Mouse (Mus musculus): ENCODE measurements around the gene Olfr692. TPM values are rescaled to one million over a fixed set of nuclear protein-coding genes. Genes with fewer than 3 reads are reported as not detected.

The Olfr692 gene
- total and polyA plus RNA-seq, 3 experiments, result not detected

GRCm38 (mm10) chr7:105367268-105367667 is 762 bp upstream of the Olfr692 start:
- dilution Hi-C loops (cut with MboI; ENCODE audit: extremely low pct_ligation_motif_present, extremely low pct_unique_long_range_greater_than_20kb, low sequenced_read_pairs), result no loop called here
- Histone ChIP-seq H3K9me3 (replicated peaks; ENCODE audit: low read length) (no peaks in the 10 kb centered on the region), H3K4me3 (replicated peaks in 1 of 3; ENCODE audit: low read depth in 2 of 3, low read length in 2 of 3, poor library complexity in 1 of 3) (no peak overlapping the region), H3K79me2 (replicated peaks; ENCODE audit: control insufficient read depth, extremely low read depth, insufficient read depth, poor library complexity, severe bottlenecking) (no peaks in the 10 kb centered on the region), H3K27ac (ENCODE audit: insufficient read depth, low read depth) (no peak overlapping the region), H3K27me3 (replicated peaks) (no peaks in the 10 kb centered on the region), H3K4me2 (ENCODE audit: insufficient read depth, low read depth, poor library complexity, severe bottlenecking) (no peak overlapping the region), H3K36me3 (replicated peaks in 1 of 2; ENCODE audit: control insufficient read depth in 1 of 2, insufficient read depth in 1 of 2, low read length in 1 of 2) (no peaks in the 10 kb centered on the region), H3K9ac (ENCODE audit: insufficient read depth, low read depth) (no peak overlapping the region), H3K4me1 (ENCODE audit: control insufficient read depth in 1 of 2, insufficient read depth in 2 of 2) (no peaks in the 10 kb centered on the region)
- DNase-seq (ENCODE audit: extremely low read depth), result no peak
- TF ChIP-seq ELF1 (IDR thresholded peaks at IDR 0.05; ENCODE audit: low read depth, low read length), result no peak
- TF ChIP-seq JUND (conservative IDR thresholded peaks at IDR 0.05; ENCODE audit: low read depth, low read length), result no peak
- TF ChIP-seq MYC (IDR thresholded peaks at IDR 0.05; ENCODE audit: low read depth, low read length), result no peak
- TF ChIP-seq USF2 (conservative IDR thresholded peaks at IDR 0.05; ENCODE audit: low read depth, low read length), result no peak
- no peak for TF ChIP-seq ZC3H11A (IDR thresholded peaks at IDR 0.05; ENCODE audit: low read depth, low read length)
- no peak for TF ChIP-seq KAT2A (IDR thresholded peaks at IDR 0.05; ENCODE audit: insufficient replicate concordance, low read length)
- in situ Hi-C loops (cut with MboI; ENCODE audit: low pct_ligation_motif_present, low pct_unique_long_range_greater_than_20kb, low sequenced_read_pairs), result no loop called here

GRCm38 (mm10) chr7:105368521-105368920 is 491 bp downstream of the Olfr692 start:
- H3K79me2 ChIP-seq (replicated peaks; ENCODE audit: control insufficient read depth, extremely low read depth, insufficient read depth, poor library complexity, severe bottlenecking), result no peaks in the 10 kb centered on the region
- in situ Hi-C loops (cut with MboI; ENCODE audit: low pct_ligation_motif_present, low pct_unique_long_range_greater_than_20kb, low sequenced_read_pairs) (no loop called here), dilution Hi-C loops (cut with MboI; ENCODE audit: extremely low pct_ligation_motif_present, extremely low pct_unique_long_range_greater_than_20kb, low sequenced_read_pairs) (no loop called here)
- DNase-seq (ENCODE audit: extremely low read depth), result no peak
- peaks cover 0 to 10% of the 10 kb centered on the region in 2 experiments; a peak in 2 of 4 replicates for H3K4me1 ChIP-seq (ENCODE audit: control insufficient read depth in 1 of 2, insufficient read depth in 2 of 2)
- H3K36me3 ChIP-seq (replicated peaks in 1 of 2; ENCODE audit: control insufficient read depth in 1 of 2, insufficient read depth in 1 of 2, low read length in 1 of 2), result peaks cover 0 to 2% of the 10 kb centered on the region in 2 experiments
- no peaks in the 10 kb centered on the region for H3K27me3 ChIP-seq (replicated peaks)
- H3K27ac ChIP-seq (ENCODE audit: insufficient read depth, low read depth), result no peak overlapping the region
- no peak for TF ChIP-seq PAX5 (IDR thresholded peaks at IDR 0.05; ENCODE audit: low read length)
- TF ChIP-seq NELFE (IDR thresholded peaks at IDR 0.05; ENCODE audit: low read depth, low read length), result no peak
- TF ChIP-seq POLR2A (IDR thresholded peaks at IDR 0.05; ENCODE audit: low read depth, low read length), result no peak
- no peak for TF ChIP-seq E2F4 (IDR thresholded peaks at IDR 0.05; ENCODE audit: insufficient replicate concordance, low read depth, low read length)
- TF ChIP-seq CTCF (conservative IDR thresholded peaks at IDR 0.05 in 1 of 2, IDR thresholded peaks at IDR 0.05 in 1 of 2; ENCODE audit: low read depth in 2 of 2, low read length in 2 of 2), result no peak
- no peaks in the 10 kb centered on the region for H3K9me3 ChIP-seq (replicated peaks; ENCODE audit: low read length)
- no peak overlapping the region for H3K4me3 ChIP-seq (replicated peaks in 1 of 3; ENCODE audit: low read depth in 2 of 3, low read length in 2 of 3, poor library complexity in 1 of 3)
- no peak overlapping the region for H3K4me2 ChIP-seq (ENCODE audit: insufficient read depth, low read depth, poor library complexity, severe bottlenecking)
- no peak overlapping the region for H3K9ac ChIP-seq (ENCODE audit: insufficient read depth, low read depth)

- H3K4me2 ChIP-seq (ENCODE audit: insufficient read depth, low read depth, poor library complexity, severe bottlenecking), result no peak overlapping the region
- no peak overlapping the region for H3K9ac ChIP-seq (ENCODE audit: insufficient read depth, low read depth)
- peaks cover 0 to 15% of the 10 kb centered on the region in 2 experiments for H3K36me3 ChIP-seq (replicated peaks in 1 of 2; ENCODE audit: control insufficient read depth in 1 of 2, insufficient read depth in 1 of 2, low read length in 1 of 2)
- H3K9me3 ChIP-seq (replicated peaks; ENCODE audit: low read length), result no peaks in the 10 kb centered on the region
- TF ChIP-seq ETS1 (conservative IDR thresholded peaks at IDR 0.05; ENCODE audit: low read depth, low read length) (no peak), POLR2A (IDR thresholded peaks at IDR 0.05; ENCODE audit: low read depth, low read length) (no peak), BHLHE40 (IDR thresholded peaks at IDR 0.05; ENCODE audit: low read depth, low read length) (no peak), ZNF384 (IDR thresholded peaks at IDR 0.05; ENCODE audit: low read depth, low read length) (no peak), RAD21 (IDR thresholded peaks at IDR 0.05; ENCODE audit: low read depth, low read length) (no peak), TCF12 (IDR thresholded peaks at IDR 0.05; ENCODE audit: low read depth, low read length) (no peak), SMC3 (IDR thresholded peaks at IDR 0.05; ENCODE audit: low read depth, low read length) (no peak), MEF2A (IDR thresholded peaks at IDR 0.05; ENCODE audit: borderline replicate concordance, low read depth, low read length) (no peak), ZC3H11A (IDR thresholded peaks at IDR 0.05; ENCODE audit: low read depth, low read length) (no peak), NELFE (IDR thresholded peaks at IDR 0.05; ENCODE audit: low read depth, low read length) (no peak), GABPA (IDR thresholded peaks at IDR 0.05; ENCODE audit: insufficient replicate concordance, low read depth, low read length) (no peak), PAX5 (IDR thresholded peaks at IDR 0.05; ENCODE audit: low read length) (no peak), UBTF (IDR thresholded peaks at IDR 0.05; ENCODE audit: low read depth, low read length) (no peak), EP300 (IDR thresholded peaks at IDR 0.05; ENCODE audit: low read length) (no peak), KAT2A (IDR thresholded peaks at IDR 0.05; ENCODE audit: insufficient replicate concordance, low read length) (no peak)
- H3K79me2 ChIP-seq (replicated peaks; ENCODE audit: control insufficient read depth, extremely low read depth, insufficient read depth, poor library complexity, severe bottlenecking), result no peaks in the 10 kb centered on the region
- H3K27me3 ChIP-seq (replicated peaks), result no peaks in the 10 kb centered on the region
- H3K4me3 ChIP-seq (replicated peaks in 1 of 3; ENCODE audit: low read depth in 2 of 3, low read length in 2 of 3, poor library complexity in 1 of 3), result no peak overlapping the region
- peaks cover 0 to 10% of the 10 kb centered on the region in 2 experiments; a peak in 2 of 4 replicates for H3K4me1 ChIP-seq (ENCODE audit: control insufficient read depth in 1 of 2, insufficient read depth in 2 of 2)
- in situ Hi-C loops (cut with MboI; ENCODE audit: low pct_ligation_motif_present, low pct_unique_long_range_greater_than_20kb, low sequenced_read_pairs), result no loop called here
- dilution Hi-C loops (cut with MboI; ENCODE audit: extremely low pct_ligation_motif_present, extremely low pct_unique_long_range_greater_than_20kb, low sequenced_read_pairs), result no loop called here
- H3K27ac ChIP-seq (ENCODE audit: insufficient read depth, low read depth), result no peak overlapping the region
- DNase-seq (ENCODE audit: extremely low read depth), result no peak
Observed at GRCm38 (mm10) chr7:105372912-105373311, 4.9 kb downstream of the Olfr692 start.

Data from CH12.LX (cell line).